Mouse (Mus musculus) telencephalon, adult 2 months (tissue): ENCODE data around the gene Gcgr.
"Not testable (repeated sequence)": the region's sequence is repeated elsewhere in the genome, so short reads cannot be mapped to it uniquely, and the experiment has no call there.

Experiments used
- DNase-seq: peaks from one replicate; pipeline ENCODE4 v3.0.0-alpha.2; 2011; ENCODE audit warnings: low read depth, low spot score

The Gcgr gene

DNA sequence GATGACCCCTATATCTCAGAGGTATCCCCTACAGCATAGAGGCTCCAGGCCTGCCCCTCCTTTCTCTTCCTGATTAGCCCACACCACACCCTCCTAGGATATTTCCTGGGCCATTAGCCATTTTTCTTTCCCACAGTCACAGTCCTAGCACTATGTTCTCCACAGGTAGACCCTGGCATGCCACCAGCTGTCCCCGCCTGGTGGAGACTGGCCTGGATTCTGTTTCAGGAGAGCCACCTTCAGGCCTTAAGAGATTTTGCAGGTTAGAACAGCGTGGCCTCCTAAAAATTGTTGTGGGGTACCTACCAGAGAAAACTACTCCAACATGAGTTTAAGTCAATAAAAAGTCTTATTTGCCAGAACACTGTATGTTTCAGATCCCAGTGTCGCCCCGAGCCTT is 23.6 kb upstream of the Gcgr start:
- no peak for DNase-seq

DNA sequence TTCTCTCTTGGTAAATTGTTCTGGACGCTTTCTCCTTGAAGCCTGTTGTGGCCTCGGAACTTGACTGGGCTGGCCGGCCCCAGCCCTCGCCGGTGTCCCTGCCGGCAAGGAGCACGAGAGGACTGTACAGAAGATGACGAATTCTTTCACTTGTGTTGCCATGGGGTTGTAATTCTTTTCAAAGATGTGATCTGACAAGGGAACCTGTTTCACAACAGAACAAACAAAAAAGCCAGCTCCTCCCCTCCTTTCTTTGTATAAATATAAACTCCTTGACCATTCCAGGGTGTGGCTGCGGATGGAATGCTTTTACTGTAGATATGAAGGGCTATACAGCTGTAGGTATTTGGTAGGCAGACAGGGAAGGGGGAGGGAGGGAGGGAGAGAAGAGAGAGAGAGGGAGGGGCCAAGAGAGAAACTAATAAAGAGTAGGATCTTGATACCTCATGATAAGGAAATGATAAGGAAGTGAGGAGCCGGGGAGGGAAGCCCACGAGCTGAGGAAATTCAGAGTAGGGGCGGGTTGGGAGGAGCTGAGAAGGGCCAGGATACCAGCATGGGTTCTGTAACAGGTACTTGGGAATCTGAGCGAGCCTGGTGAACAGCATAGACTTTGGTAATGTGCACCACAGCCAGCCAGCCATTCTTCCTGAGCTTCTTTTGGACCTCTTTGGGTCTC is 22.7 kb upstream of the Gcgr start:
- no peak for DNase-seq

GRCm38 (mm10) chr11:120508290-120508870 is 22.1 kb upstream of the Gcgr start:
- DNase-seq, result no peak

DNA sequence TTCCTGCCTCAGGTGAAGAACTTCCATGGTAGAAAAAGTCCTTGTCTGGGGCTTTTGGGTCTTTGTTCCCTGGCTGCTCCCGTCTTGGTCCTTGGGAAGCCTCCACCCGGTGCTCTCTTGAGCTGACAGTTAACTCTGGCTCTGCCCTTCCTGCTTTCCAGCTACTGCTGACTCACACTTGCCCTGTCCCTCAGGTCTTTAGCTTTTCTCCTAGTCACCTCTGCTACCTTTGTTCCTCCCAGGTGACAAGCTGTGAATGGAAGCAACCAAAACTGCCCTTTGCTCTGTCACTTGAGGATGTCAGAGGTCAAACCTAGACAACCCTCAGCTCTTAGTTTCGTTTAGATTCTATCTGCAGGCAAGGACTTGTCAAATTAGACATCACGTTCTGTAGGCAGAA is 20.6 kb upstream of the Gcgr start:
- DNase-seq, result no peak

- DNase-seq, result no peak
These were observed 20.0 kb upstream of the Gcgr start for GRCm38 (mm10) chr11:120510375-120511030.

DNA sequence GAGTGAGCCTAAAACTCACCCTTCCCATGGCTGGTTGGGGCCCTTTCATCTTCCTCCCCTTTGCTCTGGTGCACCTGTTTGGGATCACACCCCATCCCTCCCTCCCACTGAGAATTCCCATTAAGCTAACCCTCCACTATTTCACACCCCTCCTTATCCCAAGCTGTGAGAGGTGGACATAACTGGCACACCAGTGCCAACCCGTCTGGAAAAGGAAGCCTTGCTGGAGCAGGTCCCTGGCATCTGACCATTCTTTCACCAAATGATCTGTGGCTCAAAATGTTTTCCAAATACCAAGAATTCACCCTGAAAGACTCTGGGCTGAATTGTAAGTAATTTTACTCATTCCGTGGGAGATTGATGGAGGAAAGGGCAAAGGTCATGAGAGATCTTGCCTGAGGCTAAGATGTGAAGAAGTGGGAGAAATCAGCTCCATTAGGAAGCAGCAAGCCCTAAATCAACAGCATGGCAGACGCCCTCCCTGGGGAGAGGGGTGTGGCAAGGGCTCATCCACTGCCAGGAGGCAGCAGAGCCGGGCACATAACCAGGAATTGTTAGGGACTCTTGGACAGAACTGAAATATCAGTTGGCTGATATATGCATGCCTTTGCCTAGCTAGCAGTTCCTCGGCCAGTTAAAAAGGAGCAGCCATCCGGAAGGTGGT is 17.6 kb upstream of the Gcgr start:
- no peak for DNase-seq

- DNase-seq, result not testable (repeated sequence)
These were observed 16.2 kb upstream of the Gcgr start for GRCm38 (mm10) chr11:120514262-120514661.

DNA sequence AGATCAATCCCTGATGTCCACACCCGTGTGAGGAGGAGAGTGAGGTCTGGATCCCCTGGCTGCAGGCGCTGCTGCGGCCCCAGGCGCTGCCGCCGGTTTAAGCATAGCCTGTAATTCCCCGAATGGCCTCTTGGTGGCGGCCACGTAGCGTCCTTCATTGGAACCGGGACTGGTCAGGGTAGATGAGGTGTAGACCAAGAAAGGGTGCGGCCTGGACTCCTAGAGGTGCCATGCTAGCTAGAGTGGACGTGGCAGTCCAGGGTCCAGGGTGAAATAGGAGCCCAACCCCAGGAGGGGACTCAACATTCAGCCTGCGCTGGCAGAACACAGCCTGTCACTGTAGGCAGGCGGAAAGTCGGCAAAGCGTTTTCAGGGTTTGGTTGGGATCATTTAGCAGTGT is 14.9 kb upstream of the Gcgr start:
- no peak for DNase-seq

DNA sequence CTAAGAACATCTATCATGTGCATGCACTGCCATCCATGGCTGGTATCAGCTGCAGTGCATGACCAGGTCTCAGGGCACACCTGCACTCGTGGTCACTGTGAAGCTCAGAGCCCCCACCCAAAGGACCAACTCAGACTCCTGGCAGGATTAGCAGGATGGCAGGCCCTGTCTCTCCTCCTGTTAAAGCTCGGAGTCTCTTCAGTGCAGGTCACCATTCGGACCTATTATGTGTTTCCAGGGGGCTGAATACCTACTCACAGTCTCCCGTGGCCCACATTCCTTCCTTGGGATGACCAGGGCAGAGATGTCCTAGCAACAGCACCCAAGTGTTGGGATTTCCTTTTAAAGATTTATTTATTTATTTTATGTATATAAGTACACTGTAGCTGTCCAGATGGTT is 13.4 kb upstream of the Gcgr start:
- DNase-seq, result no peak

GRCm38 (mm10) chr11:120518027-120518426 is 12.5 kb upstream of the Gcgr start:
- peak; percentile 95 for DNase-seq

DNA sequence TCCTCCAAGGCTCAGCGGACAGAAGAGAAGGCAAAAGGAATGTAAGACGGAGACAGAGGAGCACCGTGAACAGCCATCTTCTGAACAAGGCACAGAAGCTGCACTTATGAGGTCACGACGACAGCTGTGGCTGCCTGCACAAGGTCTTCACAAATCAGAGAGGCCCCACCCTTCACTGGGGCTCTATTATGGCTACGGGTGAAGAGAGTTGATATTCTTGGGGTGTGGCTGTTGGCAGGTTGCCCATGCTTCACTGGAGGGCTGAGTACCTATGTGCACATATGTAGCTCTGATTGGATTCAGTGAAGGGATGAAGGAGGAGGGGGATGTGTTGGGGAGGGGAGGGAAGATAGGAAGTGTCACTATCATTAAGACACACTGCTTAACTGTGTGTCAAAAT is 11.9 kb upstream of the Gcgr start:
- no peak for DNase-seq

GRCm38 (mm10) chr11:120519738-120520137 is 10.8 kb upstream of the Gcgr start:
- no peak for DNase-seq

- DNase-seq, result no peak
These were observed 10.0 kb upstream of the Gcgr start for GRCm38 (mm10) chr11:120520498-120520897.

DNA sequence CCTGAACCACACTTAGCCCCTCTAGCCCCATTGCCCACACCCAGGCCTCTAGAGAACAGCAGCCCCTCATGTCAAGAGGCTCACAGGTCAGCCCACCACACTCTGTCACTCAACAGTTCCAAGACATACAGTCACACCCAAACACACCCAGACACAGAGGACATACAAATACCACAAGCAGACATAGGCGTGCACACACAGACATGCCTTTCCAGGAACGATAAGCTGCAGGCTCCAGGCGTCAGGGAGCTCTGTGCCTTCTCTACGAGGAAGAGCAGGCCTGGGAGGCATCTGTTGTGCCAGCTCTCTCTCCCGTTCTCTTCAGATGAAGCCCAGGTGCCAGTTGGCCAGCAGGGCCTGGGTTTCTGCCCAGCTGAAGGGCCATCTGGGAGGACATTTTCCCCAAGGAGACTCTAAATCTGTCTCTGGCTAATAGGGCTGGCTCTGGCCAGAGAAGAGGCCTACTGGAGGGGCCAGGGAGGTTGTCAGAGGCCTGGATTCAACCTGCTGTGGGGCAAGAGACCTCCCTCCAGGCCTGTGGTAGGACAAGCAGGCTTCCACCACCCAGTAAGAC is 9.4 kb upstream of the Gcgr start:
- DNase-seq, result no peak

DNA sequence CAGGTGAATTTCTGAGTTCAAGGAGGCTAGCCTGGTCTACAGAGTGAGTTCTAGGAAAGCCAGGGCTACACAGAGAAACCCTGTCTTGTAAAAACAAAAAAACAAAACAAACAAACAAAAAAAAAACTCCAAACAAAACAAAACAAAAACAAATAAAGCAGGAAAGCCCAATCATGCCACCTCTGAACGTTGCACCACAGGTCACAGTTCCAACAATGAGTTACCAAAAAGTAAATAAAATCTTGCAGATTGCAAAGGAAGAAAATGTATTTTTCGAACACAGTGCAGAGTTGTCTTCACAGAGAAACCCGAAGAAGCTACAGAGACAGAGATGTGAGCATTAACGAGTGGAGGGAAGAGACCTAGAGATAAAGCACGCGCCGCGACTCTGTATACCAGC is 7.9 kb upstream of the Gcgr start:
- no peak for DNase-seq

DNA sequence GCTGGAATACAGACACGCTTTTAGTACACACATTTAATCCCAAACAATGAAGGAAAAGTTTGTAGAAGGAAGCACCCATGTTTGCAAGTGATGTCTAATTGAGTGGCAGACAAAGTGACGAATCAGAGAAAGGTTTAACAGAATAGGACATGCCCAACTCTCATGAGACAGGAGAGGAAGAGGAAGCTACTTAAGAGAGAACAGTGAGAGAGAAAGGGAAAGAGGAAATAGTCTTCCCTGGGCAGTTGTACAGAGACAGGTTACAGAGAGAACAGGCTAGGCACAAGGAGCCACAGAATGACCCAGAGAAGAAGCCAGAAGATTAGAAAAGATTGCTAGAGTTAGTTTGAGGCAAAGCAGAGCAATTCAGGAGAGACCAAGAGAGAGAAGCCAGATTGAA is 4.5 kb upstream of the Gcgr start:
- no peak for DNase-seq

DNA sequence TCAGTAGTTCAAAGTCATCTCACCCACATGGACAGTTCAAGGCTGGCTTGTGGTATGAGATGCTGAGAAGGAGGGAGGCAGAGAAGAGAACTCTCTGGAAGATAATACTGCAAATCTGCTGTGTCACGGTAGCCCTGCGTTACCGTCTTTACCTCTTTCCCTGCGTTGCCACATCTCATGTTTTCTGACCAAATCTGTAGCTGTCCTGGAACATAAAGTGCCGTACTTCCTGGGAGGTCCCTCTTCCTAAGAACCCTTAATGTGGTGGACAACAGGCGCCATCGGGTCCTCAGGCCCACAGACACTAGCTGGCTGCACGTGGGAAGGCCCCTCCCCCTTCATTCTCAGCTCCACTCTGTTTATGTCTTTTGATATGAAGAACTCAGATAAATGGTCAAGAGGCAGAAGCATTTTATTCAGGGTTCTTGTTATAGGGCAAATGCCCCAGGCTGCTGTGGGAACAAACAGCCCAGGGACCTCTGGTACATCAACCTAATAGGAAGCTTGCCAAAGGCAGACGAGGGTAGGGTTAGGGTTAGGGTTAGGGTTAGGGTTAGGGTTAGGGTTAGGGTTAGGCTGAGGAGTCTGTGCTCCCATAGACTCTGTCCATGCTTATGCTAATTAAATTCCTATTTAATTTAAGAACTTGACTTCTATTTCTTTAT is 2.7 kb upstream of the Gcgr start:
- DNase-seq, result no peak

- no peak for DNase-seq
These were observed 1.6 kb upstream of the Gcgr start for GRCm38 (mm10) chr11:120528903-120529302.

DNA sequence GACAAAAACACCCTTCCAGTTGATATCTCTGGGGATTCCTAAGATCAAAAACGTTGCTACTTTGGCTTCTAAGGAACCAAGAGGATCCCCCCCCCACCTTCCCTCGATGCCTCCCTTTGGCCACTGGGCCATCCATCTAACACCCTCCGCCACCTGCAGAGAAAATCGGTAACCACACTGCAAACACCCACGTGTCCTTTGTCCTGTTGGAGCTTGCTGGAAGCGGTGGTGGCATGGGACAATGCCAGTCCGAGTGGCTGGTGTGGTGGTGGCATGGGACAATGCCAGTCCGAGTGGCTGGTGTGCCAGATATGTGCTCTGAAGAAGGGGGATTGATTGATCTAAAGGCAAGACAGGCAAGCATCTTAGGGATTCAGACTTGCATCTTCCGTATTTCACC is 1.1 kb downstream of the Gcgr start:
- DNase-seq, result no peak

DNA sequence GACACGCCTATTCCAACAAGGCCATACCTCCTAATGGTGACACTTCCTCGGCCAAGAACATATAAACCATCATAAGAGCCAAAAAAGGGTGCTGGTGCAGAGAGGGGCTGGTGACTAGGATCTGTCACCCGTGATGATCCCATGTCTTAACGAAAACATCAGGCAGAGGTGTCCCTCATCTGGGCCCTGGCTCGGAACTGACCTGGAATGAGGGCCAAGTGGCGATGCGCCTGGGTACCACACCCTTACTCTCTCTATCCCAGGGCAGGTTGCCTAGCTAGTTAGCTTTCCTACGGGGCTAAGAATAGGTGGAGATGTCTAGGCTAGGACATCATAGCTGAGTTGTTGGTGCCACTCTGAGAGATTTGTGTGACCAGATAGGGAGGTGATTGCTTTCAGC is 3.6 kb downstream of the Gcgr start:
- no peak for DNase-seq

DNA sequence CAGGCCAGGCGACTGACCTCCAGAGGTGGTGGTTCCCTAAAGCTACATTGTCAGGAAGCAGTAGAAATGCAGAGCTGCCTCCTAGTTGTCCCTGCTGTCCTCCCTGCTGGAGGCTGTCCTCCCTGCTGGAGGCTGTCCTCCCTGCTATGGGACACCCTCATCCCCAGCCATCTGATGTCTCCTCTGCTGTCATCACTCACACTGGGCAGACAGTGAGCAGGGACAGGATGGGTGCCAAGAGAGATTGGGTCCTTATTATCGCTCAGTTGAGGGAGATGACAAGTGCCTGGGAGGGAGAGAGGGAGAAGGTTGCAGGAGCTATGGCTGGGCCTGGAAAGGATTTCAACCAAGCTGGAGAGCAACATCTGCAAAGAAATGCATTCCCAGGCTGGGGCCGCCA is 4.6 kb downstream of the Gcgr start:
- no peak for DNase-seq

DNA sequence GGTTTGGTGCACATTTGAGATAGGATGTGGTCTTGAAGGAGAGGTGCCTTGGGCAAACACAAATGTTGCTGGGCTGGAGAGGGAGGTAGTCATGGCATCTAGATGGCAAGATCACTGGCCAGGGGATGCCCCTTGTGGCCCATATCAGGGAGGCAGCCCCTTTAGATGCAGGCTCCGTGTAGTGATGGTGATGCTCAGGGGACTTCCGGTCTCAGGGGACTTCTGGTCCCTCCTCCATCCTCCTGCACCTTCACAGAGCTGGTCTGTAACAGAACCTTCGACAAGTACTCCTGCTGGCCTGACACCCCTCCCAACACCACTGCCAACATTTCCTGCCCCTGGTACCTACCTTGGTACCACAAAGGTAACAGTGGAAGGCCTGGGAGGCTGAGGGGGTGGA is 5.3 kb downstream of the Gcgr start:
- DNase-seq, result no peak
